Mouse (Mus musculus) right cerebral cortex, postnatal 25 days (tissue): Measurements from ENCODE around the gene Hoxa3.

ENCODE experiments used
- DNase-seq: peaks from one replicate; pipeline ENCODE4 v3.0.0; 2022

The Hoxa3 gene

GRCm38 (mm10) chr6:52152226-52153193 lies 60.6 kb downstream of the Hoxa3 start:
- no peak for DNase-seq

- DNase-seq = no peak
These were observed 61.6 kb downstream of the Hoxa3 start for GRCm38 (mm10) chr6:52151571-52151970.

- DNase-seq = no peak
These were observed 62.7 kb downstream of the Hoxa3 start for GRCm38 (mm10) chr6:52150401-52150966.

- DNase-seq = no peak
These were observed 74.0 kb downstream of the Hoxa3 start for GRCm38 (mm10) chr6:52139115-52139514.

GRCm38 (mm10) chr6:52138576-52138975 lies 74.6 kb downstream of the Hoxa3 start:
- DNase-seq = no peak

GRCm38 (mm10) chr6:52137841-52138535 lies 75.1 kb downstream of the Hoxa3 start:
- no peak for DNase-seq

- DNase-seq = no peak
These were observed 89.5 kb downstream of the Hoxa3 start for GRCm38 (mm10) chr6:52123673-52124072.

- no peak for DNase-seq
These were observed 92.0 kb downstream of the Hoxa3 start for GRCm38 (mm10) chr6:52121173-52121572.
